Mouse (Mus musculus) embryo, embryonic 11.5 days (tissue): ENCODE measurements around the gene Ipmk.
"Not testable (repeated sequence)": the region's sequence is repeated elsewhere in the genome, so short reads cannot be mapped to it uniquely, and the experiment has no call there.

ENCODE experiments used
- DNase-seq: peaks from one replicate; pipeline ENCODE4 v3.0.0-alpha.2; 2012; ENCODE audit warnings: low read depth, low spot score

Ipmk gene

DNA sequence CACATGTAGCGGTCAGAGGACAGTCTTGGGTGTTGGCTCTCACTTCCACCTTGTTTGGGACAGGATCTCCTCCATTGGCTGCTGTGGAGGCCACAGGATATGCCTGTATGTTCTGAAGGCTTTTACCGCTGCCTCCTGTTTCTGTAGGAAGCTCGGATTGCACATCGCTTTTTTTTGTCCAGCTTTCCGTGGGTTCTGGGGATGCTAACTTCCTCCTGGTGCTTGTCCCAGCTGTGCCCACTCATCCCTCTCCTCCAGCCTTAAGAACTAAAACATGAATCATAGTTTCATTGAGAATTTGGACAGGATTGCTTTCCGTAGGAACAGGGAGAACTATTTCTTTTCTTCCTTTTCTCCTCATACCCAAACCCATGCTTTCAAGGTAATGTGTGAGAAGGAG, 24.3 kb downstream of the Ipmk start:
- no peak for DNase-seq

DNA sequence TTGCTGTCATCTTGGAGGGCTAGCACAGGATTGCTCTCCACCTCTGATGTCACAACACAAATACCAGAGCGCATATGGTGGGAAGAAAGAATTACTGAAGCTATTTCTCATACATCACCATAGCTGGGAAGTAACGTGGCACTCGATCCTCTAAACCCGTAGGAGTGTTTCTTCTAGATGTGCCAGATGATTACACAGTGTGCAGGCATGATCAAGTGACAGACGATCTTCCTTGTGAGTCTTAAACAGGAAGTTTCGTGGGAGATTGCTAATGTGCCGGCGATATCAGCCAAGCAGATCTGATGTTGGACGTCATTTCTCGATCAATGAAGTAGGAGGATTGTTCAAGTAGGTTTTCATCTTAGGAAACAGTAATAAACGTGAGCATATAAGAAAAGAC, 26.1 kb downstream of the Ipmk start:
- no peak for DNase-seq

DNA sequence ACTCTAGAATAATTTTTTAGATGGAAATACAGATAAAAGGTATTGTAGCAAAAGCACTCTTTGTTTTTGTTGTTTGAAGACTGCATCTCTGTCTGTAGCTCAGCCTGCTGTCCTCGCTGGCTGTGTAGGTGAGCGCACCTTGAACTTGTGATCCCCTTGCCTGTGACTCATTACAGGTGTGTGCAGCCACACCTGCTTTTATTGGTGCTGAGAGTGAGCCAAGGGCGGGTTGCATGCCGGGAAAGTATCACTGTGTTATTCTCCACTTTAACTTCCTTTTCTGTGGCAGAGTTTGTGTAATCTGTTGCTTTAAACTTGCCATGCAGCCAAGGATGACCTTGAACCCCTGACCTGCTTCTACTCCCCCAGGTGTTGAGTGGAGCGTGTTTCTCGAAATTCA, 28.5 kb downstream of the Ipmk start:
- DNase-seq = no peak

DNA sequence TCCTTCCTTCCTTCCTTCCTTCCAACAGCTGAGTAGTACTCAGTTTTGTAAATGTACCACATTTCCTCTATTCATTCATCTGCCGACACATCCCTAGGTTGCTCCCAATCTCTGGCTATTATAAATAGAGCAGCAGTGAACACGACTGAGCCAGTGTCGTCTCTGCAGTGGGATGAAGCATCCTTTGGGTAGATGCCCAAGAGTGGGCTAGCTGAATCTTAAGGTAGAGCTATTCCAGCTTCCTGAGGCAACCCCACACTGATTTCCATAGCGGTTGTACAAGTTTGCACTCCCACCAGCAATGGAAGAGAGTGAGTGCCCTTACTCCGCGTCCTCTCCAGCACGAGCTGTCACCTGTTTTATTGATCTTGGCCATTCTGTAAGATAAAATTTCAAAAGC, 32.8 kb downstream of the Ipmk start:
- no peak for DNase-seq

DNA sequence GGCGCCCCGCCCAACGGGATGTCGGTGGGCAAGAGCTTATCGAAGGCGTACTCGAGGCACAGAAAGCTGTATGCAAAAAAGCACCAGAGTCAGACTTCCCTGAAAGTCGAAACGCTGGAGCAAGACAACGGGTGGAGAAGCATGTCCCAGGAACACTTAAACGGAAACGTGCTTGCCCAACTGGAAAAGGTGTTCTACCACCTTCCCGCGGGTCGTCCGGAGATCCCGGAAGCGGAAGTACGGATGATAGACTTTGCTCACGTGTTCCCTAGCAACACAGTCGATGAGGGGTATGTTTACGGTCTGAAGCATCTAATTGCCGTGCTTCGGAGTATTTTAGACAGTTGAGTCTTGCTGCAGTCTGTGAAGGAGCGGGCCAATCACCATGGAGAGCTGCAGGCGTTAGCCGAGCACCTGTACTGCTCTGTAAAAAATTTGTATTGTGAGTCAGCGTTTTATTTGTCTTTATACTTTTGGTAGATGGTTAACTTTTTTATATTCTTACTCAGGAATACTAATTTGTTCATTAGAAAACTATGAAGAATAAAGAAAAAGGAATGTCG, 34.0 kb downstream of the Ipmk start:
- no peak for DNase-seq

DNA sequence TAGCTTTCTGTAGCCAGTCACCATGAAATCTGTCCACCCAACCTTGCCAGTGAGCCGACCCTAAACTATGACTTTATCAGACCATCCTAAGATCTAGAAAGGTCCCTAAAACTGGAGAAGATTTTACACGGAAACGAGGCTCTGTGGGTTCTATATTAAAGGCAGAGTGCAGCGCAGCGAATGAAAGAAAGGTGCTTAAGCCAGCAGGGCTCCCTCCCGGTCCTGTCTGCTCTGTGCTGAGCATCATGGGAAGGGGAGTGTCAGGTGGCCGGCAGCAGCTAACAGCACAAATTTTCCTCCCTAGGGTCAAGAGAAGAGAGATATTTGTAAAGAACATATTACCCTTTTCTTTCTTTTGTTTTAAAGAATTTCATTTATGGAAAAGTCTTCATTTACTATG, 34.5 kb downstream of the Ipmk start:
- DNase-seq = no peak

DNA sequence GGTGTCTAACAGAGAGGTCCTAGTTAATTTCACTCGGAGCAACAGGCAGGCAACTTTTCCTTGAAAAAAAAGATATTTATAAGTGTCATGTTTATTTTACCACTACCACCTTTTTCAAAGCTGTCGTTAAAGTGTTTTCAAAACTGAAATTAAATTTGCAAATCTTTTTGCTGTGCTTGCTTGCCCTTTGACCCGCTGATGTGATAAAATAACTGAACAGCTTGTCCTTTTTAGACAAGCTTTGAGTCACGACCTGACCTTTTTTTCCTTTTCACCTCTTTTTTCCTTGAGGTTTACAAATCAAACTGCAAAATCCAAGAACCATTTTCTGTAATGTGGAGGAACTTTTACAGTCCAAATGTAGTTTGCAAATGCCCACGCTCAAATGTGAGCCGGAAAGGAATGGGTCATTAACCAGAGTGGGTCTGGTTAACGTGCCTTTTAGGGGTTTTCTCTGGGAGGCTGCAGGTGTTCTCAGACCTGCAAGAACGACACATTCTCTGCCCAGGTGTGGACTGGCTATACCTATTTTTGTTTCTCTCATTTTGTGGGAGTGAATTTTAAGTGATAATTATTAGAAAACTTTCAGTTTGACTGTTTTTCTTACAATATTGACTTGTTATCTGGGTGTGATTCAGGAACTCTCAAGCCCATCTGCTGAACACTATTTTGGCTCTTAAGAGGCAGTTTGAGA, 35.4 kb downstream of the Ipmk start:
- no peak for DNase-seq

DNA sequence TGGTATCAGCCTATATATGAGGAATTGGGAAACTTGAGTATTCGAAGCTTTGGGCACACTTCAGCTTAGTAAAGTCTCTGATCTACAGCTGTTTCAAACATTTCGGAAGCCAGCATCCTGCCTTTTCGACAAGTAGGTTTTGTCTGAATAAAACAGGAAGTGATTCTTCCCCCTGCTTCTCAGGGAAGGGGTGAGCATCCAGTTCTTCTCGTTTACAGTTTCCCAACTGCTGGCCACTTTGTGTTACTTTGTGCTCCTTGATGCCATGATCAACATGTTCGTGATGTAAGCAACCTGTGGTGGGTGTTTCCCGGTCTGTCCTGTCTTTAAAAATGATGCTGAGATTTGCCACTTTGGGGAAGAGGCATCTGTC, 36.0 kb downstream of the Ipmk start:
- not testable (repeated sequence) for DNase-seq

DNA sequence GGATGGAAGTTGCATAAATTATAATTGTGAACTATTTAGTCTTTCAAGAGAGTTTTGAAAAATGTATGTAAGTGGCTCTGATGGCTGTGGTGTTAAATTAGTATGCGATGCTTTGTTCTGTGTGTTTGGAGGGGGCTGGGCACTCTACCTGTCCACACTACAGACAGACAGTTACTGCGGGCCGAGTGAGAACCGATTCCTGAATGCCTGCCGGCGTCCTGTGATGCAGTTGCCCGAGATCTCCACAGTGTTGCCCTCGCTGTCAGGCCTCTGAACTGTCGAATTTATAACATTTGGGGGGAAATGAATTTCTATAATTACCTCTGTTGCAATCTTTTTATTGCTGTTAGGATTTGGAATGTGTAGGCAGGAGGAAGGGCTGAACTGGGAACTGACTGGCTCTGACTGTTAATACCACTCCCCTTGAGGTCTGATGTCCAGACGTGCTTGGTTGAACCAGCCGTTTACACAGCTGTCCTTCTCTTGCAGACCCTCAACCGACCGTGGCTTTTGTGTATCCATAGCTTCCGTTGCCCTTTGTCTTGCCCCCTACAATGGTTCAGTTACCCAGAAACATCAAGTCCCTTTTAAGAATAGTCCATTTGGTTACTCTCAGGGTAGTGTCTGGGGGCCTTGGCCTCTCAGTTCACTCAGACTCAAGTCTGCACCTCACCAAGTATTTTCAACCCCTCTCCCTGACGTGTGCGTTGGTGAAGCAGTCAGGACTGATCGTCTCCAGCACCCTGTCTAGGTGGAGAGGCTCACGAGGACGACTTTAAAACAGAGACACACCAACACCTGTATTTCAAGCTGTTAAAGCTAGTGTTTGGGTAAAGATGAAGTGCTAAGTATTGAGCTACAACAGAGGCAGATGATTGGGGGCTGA, 36.8 kb downstream of the Ipmk start:
- DNase-seq = no peak

DNA sequence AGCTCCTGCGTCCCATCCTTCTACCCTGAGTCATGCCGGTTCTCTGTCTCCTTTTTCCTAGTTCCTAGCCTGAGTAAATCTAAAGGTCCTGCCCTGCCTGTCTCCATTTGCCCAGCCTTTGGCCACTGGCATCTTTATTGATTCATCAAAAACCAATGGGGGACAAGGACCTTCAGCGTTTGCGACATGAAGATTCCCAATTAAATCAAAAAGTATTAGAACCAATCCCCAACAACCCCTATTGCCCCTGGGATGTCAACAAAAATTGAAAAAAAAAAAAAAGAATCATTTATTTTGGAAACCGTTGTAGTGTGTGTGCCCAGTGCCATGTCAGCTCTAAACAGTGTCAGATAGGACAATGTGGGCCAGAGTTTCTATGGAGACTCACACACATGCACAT, 41.7 kb downstream of the Ipmk start:
- no peak for DNase-seq

DNA sequence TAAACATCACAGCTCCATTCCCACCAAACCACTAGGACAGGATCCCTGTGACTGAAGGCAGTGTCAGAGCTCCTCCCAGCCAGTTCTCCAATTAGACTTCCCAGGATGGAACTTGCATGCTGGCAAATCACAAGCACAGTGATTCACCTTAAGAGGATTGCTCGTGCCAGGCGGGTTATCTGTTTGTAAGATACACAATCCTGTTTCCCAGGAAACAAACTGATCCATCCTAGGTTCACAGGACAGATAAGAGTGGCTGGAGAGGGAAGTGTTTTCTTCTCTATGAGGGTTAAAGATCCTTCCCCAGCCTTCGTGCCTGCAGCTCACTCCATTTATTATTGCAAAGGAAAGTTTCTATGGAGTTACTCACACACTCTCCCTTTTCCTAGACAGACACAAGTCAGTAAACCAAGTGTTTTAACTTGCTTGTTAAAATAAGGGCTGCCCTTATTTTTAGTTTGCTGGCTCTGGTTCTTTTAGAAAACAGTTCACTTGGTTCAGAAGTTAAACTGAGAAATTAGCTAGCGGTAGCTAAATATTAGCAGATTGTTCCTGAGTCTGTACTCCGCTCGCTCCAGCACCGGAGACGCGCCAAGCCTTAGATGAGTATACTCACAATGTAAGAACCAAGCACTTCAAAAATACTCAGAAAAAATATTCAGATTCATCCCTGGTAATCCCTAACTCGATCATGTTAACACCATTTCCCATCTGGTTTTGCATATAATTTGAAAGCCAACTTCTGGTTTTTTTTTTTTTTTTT, 51.0 kb downstream of the Ipmk start:
- DNase-seq = no peak

DNA sequence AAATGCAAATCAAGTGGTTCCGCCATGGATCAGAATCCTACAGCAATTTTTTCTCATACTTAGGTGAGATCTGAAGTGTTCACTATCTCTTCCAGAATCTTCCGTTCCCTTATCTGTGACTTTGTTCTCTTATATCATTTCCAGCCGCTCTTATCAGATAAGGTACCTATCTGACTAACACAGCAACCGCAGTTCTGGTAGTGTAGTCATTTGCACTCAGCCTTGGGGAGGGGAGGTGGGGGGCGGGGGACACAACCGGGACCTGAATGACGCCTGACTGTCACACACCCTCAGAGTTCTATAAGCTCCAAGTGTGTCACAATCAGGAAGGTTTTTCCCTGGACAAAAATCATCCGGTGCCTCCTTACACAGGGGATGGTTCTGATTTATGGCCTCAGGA, 51.8 kb downstream of the Ipmk start:
- DNase-seq = no peak

DNA sequence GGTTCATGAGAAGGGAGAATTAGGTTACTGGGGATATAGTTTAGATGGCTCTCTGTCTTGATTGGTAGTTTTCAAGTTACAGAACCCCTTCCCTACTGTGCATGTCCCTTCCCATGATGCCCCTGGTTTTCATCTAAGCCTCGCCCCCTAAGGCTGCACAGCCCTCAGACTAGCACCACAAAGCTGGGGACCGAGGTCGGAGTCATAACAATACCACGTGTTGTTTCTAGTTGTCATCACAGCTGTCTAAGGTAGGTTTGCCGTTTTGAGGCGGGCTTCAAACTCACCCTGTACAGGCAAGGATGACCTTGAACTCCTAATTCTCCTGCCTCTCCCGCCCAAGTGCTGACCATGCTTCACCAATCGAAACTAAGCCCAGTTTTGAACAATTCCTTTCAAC, 52.4 kb downstream of the Ipmk start:
- DNase-seq = no peak

DNA sequence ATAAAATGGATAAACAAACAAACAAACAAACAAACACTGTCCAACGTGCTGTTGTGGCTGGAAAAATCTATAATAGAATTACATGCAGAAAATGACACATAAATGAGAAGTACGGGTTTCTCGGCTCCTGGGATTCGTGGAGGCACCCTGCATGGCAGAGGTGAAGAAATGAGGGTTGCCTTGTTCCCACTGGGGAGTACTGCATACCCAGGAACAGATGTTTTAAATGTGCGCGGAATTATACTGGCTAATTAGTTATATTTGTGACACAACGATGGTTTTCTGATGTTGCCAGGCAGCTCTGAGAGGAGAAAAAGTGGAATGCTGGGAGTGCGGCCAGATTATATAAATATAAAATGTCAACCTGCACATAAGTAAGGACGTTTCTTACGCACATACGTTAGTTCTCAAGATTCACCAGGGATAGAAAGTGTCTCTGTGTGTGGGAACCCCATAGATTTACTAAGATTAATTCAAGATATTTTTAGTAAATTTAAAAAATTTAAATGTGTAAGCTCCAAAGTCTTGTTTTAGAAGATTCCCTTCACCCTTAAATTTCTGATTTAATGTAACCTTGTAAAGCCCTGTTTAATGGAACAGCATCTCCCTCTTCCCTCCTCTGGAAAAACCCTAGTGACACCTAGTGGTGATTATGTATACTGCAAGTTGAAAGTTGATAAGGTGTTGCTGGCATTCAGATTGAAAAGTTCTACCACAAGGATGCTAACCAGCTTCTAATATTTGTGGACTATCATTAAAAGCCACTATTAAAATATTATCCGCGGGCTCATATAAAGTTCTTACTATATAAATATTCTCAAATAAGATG, 53.5 kb downstream of the Ipmk start:
- DNase-seq = peak; percentile 51

DNA sequence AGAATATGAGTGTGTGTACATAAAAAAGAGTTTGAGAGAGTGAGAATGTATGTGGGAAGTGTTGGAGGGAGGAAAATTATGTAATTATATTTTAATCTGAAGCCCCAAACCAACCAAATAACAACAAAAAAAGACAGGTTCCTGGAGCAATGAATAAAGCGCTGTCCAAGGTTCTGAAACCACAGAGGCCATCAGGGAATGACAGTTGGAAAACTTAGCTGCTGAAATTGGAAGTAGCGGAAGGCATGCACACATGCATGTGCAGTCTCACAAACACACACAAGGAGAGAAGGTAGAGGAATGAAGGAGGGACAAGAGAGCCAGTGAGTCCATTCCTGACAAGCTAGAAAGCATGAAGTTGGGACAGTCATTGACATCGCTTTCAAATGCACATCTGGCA, 56.1 kb downstream of the Ipmk start:
- peak; percentile 30 for DNase-seq

DNA sequence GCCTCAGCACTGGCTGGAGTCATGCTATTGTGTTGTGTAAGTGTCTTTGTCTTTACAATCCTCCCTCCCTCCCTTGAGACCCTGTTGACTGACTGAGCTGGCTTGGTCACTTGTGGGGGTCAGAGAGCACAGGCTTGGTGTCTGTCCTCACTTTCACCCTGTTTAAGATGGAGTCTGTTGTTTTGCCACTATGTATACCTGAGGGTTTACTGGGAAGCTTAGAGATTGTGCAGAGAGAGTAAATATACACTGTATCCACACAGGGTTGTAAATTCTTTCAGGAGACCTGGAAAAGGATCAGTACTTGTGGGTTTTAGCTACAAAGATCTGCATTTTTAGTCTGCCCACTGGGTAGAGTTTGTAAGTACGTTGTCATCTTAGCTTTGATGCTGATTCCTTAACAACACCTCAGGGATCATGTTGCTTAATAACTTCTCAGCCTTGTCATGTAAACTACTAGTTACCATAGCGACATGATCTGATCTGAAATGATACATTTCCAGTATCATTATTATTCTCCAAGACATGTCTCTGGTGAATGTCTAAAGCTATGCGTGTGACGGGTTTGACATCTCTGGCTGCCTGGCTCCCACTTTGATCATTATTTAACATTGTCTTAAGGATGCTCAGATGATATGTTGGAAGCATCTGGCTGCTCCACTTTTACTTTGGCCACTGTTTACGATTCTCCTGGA, 58.1 kb downstream of the Ipmk start:
- DNase-seq = no peak

DNA sequence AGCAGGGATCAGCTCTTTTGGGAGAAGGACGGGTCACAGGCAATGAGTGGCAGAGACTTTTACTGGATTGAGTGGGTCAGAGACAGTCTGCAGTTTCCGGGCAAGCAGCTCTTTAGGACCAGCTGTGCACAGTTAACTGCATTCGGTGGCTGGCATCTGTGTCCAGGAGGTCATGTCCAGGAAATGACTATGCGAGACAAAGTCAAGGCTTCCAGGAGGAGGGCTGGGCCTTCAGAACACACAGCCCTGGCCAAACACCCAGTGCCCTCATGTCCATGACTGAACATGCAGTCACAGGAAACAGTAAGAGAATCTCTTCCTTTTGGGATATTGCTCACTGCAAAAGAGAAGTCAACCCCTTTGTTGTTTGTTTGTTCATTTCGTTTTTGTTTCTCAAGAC, 62.4 kb downstream of the Ipmk start:
- DNase-seq = no peak

DNA sequence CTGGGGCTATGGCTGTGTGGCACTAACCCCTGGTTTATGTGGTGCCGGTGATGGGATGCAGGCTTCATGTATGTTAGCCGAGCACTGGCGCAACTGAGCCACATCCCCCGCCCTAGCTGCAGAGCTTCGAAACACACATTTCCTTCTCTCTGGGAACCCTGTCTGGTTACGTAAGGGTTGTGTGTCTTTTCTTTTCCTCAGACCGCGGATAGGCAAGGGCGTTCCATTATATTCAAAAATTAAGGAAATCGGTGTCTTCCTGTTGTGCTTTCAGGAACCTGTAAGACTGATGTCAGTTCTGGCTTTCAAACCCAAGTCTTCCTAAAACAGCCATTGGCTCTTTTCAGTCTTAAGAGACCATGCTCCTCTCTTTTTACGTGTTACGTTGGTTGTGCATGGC, 65.8 kb downstream of the Ipmk start:
- no peak for DNase-seq

DNA sequence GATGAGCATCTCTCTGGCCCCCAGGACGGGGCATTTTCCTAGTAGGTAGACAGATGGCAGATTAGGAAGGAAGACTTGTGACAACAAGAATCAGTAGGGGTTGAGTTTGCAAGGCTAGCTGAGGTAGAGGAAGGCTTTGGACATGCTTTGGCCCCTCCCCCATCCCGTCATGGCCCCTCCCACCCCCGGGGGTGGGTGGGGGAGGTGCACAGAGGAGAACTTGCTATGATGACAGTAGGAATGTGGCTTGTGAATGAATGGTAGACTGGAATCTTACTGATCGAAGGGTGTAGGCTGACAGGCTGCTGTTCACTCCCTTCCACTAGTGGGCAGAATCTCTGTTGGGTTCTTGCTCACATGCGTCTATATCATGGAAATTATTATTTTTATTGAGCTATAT, 74.0 kb downstream of the Ipmk start:
- DNase-seq = no peak
